Mouse (Mus musculus) heart, embryonic 11.5 days (tissue): ENCODE data around the gene Rbck1. TPM values are rescaled to one million over a fixed set of nuclear protein-coding genes. Genes with fewer than 3 reads are reported as not detected.
A peak's percentile ranks its signal among the peaks of the same experiment; 100 is the strongest.

ENCODE experiments used
- ATAC-seq: fragments of 200-750 bp; cut with Nextera tagmentation; replicated peaks from 2 replicates; pipeline ENCODE4 v1.8.0; 2017; ENCODE audit warnings: moderate library complexity; ENCODE audit not compliant: insufficient number of reproducible peaks, low FRiP score, low TSS enrichment
- H3K27ac ChIP-seq: fragments of 300-500 bp; sonication (generic); 2 replicates; pipeline ENCODE4 v1.5.1; 2014; ENCODE audit warnings: mild to moderate bottlenecking, low read depth, low read length
- H3K27me3 ChIP-seq: fragments of 300-500 bp; sonication (generic); 2 replicates; pipeline ENCODE4 v1.6.1; 2014; ENCODE audit warnings: mild to moderate bottlenecking, low read length, mixed read lengths; ENCODE audit not compliant: control insufficient read depth, insufficient read depth
- H3K36me3 ChIP-seq: fragments of 300-500 bp; sonication (generic); 2 replicates; pipeline ENCODE4 v1.6.1; 2014; ENCODE audit warnings: mild to moderate bottlenecking, low read length, moderate library complexity, mixed read lengths; ENCODE audit not compliant: control insufficient read depth, insufficient read depth
- H3K4me1 ChIP-seq: fragments of 300-500 bp; sonication (generic); 2 replicates; pipeline ENCODE4 v1.6.1; 2014; ENCODE audit warnings: low read length; ENCODE audit not compliant: control insufficient read depth, insufficient read depth
- H3K4me2 ChIP-seq: fragments of 300-500 bp; sonication (generic); 2 replicates; pipeline ENCODE4 v1.6.1; 2014; ENCODE audit warnings: mild to moderate bottlenecking, moderate library complexity
- H3K4me3 ChIP-seq: fragments of 300-500 bp; sonication (generic); 2 replicates; pipeline ENCODE4 v1.5.1; 2014; ENCODE audit warnings: low read depth, low read length
- H3K9ac ChIP-seq: fragments of 300-500 bp; sonication (generic); 2 replicates; pipeline ENCODE4 v1.6.1; 2014; ENCODE audit warnings: mild to moderate bottlenecking, low read depth, low read length, moderate library complexity
- H3K9me3 ChIP-seq: fragments of 300-500 bp; sonication (generic); replicated peaks from 2 replicates; pipeline ENCODE4 v1.6.1; 2016; ENCODE audit warnings: low read length; ENCODE audit not compliant: control insufficient read depth
- WGBS: fragments of 180-500 bp; shearing (Covaris S2); extraction: QIAGEN DNeasy Blood & Tissue Kit; methylation state at CpG from one replicate; pipeline ENCODE4 v1.1.7; 2014; ENCODE audit not compliant: insufficient replicate concordance; 5-methylcytosine and 5-hydroxymethylcytosine counted together
- polyA plus RNA-seq: library from polyadenylated mRNA; unstranded; fragments of >200 nt; fragmentation: Nextera tagmentation; extraction: Ambion mirVana; gene quantifications from 2 replicates; pipeline ENCODE4 v1.2.1, GENCODE M21; 2014

The Rbck1 gene
- polyA plus RNA-seq: 62.6 and 64.5 TPM in 2 replicates

- Histone ChIP-seq H3K4me3 (peak within 1 kb of the TSS; percentile 74), H3K27ac (peak within 1 kb of the TSS; percentile 95), H3K36me3 (no peaks in the 10 kb centered on the region), H3K9me3 (no peaks in the 10 kb centered on the region), H3K27me3 (no peaks in the 10 kb centered on the region), H3K4me2 (peak within 1 kb of the TSS; percentile 94), H3K9ac (peak within 1 kb of the TSS; percentile 89), H3K4me1 (peaks cover 11% of the 10 kb centered on the region)
- peak; percentile 92 for ATAC-seq
- under 1% methylated on average over 54 of the region's 54 CpGs for WGBS
These were observed at the start of gene Rbck1 for GRCm38 (mm10) chr2:152332101-152332825. Gene Rbck1, minus strand, starts transcription at chr2:152332653.

- ATAC-seq: peak; percentile 53
- Histone ChIP-seq H3K4me3 (peak within 1 kb of the TSS; percentile 22), H3K27ac (no peak within 1 kb of the TSS), H3K9me3 (no peaks in the 10 kb centered on the region), H3K27me3 (peaks cover 24% of the 10 kb centered on the region), H3K4me2 (peak within 1 kb of the TSS; percentile 65), H3K36me3 (no peaks in the 10 kb centered on the region), H3K4me1 (peaks cover 13% of the 10 kb centered on the region), H3K9ac (0 out of 2 replicates have a peak within 1 kb of the TSS, but pooled peaks have one; percentile 43)
- WGBS: 4% methylated on average over 16 of the region's 16 CpGs
These were observed 43.9 kb upstream of the Rbck1 start, which contains the start of gene Nrsn2 for GRCm38 (mm10) chr2:152376345-152376741. Gene Nrsn2, minus strand, starts transcription at chr2:152376638.

- peaks cover 13% of the 10 kb centered on the region for H3K4me1 ChIP-seq
- no peak for ATAC-seq
- H3K9ac ChIP-seq: 0 out of 2 replicates have a peak overlapping the region, but pooled peaks have one; percentile 43
- H3K9me3 ChIP-seq: no peaks in the 10 kb centered on the region
- peaks cover 24% of the 10 kb centered on the region for H3K27me3 ChIP-seq
- no peak overlapping the region for H3K27ac ChIP-seq
- peak overlapping the region; percentile 22 for H3K4me3 ChIP-seq
- 6% methylated on average over 21 of the region's 21 CpGs for WGBS
- H3K36me3 ChIP-seq: no peaks in the 10 kb centered on the region
- peak overlapping the region; percentile 65 for H3K4me2 ChIP-seq
These were observed 43.3 kb upstream of the Rbck1 start for GRCm38 (mm10) chr2:152375652-152376344.

- Histone ChIP-seq H3K36me3 (no peaks in the 10 kb centered on the region), H3K27me3 (peaks cover 26% of the 10 kb centered on the region), H3K9ac (no peak overlapping the region), H3K4me2 (no peak overlapping the region), H3K4me3 (no peak overlapping the region), H3K27ac (no peak overlapping the region), H3K9me3 (no peaks in the 10 kb centered on the region), H3K4me1 (peaks cover 13% of the 10 kb centered on the region)
- no peak for ATAC-seq
- WGBS: 72% methylated on average over 9 of the region's 9 CpGs
These were observed 41.1 kb upstream of the Rbck1 start for GRCm38 (mm10) chr2:152373547-152373946.

GRCm38 (mm10) chr2:152372661-152373060 is 40.2 kb upstream of the Rbck1 start:
- no peak overlapping the region for H3K4me3 ChIP-seq
- peaks cover 26% of the 10 kb centered on the region for H3K27me3 ChIP-seq
- H3K27ac ChIP-seq: no peak overlapping the region
- peaks cover 13% of the 10 kb centered on the region for H3K4me1 ChIP-seq
- no peak overlapping the region for H3K4me2 ChIP-seq
- H3K36me3 ChIP-seq: no peaks in the 10 kb centered on the region
- H3K9me3 ChIP-seq: no peaks in the 10 kb centered on the region
- no peak overlapping the region for H3K9ac ChIP-seq
- 61% methylated on average over 4 of the region's 4 CpGs for WGBS
- no peak for ATAC-seq

- ATAC-seq: no peak
- Histone ChIP-seq H3K4me1 (peaks cover 13% of the 10 kb centered on the region), H3K4me2 (no peak overlapping the region), H3K9ac (no peak overlapping the region), H3K36me3 (no peaks in the 10 kb centered on the region), H3K4me3 (no peak overlapping the region), H3K27me3 (peaks cover 24% of the 10 kb centered on the region), H3K9me3 (no peaks in the 10 kb centered on the region), H3K27ac (no peak overlapping the region)
- WGBS: 77% methylated on average over 7 of the region's 7 CpGs
These were observed 39.7 kb upstream of the Rbck1 start for GRCm38 (mm10) chr2:152372104-152372503.

GRCm38 (mm10) chr2:152368532-152369140 is 36.2 kb upstream of the Rbck1 start:
- Histone ChIP-seq H3K9ac (no peak overlapping the region), H3K36me3 (no peaks in the 10 kb centered on the region), H3K27me3 (0 out of 2 replicates have a peak, but pooled peaks cover 2% of the 10 kb centered on the region), H3K4me2 (peak overlapping the region; percentile 51), H3K27ac (no peak overlapping the region), H3K4me1 (0 out of 2 replicates have a peak, but pooled peaks cover 3% of the 10 kb centered on the region), H3K9me3 (no peaks in the 10 kb centered on the region), H3K4me3 (no peak overlapping the region)
- 24% methylated on average over 14 of the region's 14 CpGs for WGBS
- 0 out of 2 replicates have a peak, but pooled peaks have one; percentile 32 for ATAC-seq

GRCm38 (mm10) chr2:152367917-152368316 is 35.5 kb upstream of the Rbck1 start:
- no peak overlapping the region for H3K27ac ChIP-seq
- 62% methylated on average over 5 of the region's 5 CpGs for WGBS
- no peak for ATAC-seq
- H3K9me3 ChIP-seq: no peaks in the 10 kb centered on the region
- no peak overlapping the region for H3K4me2 ChIP-seq
- H3K9ac ChIP-seq: no peak overlapping the region
- H3K36me3 ChIP-seq: no peaks in the 10 kb centered on the region
- H3K4me1 ChIP-seq: 0 out of 2 replicates have a peak, but pooled peaks cover 5% of the 10 kb centered on the region
- H3K27me3 ChIP-seq: 0 out of 2 replicates have a peak, but pooled peaks cover 2% of the 10 kb centered on the region
- H3K4me3 ChIP-seq: no peak overlapping the region
